28 mouse cellular contexts compared by ENCODE assay signal in genomic region chr3:28685510-28685909, GRCm38 (mm10). TPM values are rescaled to one million over a fixed set of nuclear protein-coding genes. Genes with fewer than 3 reads are reported as not detected.
A peak's percentile ranks its signal among the peaks of the same experiment; 100 is the strongest.
DNase-seq lines count a peak whose midpoint lies in the region; ATAC-seq and TF ChIP-seq lines count a peak whose summit lies in the region.
"Had no signal": no experiment of that assay in that cellular context is flagged by ENCODE, and none has a peak within 500 bp of the region (broad histone marks: within the 10 kb centered on the region; RNA-seq: fewer than 3 reads in every experiment).

No protein-coding gene starts in this region.

- H3K27me3 ChIP-seq in heart, embryonic 12.5 days (replicated peaks): no peaks in the 10 kb centered on the region
- no peaks in the 10 kb centered on the region for H3K27me3 ChIP-seq in stomach, postnatal 0 days (ENCODE audit: control insufficient read depth, insufficient read depth, low read length)
- H3K27me3 ChIP-seq: embryonic facial prominence, embryonic 13.5 days; forebrain, embryonic 15.5 days; hindbrain, embryonic 13.5 days had no signal

- H3K27ac ChIP-seq in heart, embryonic 12.5 days (ENCODE audit: poor library complexity, severe bottlenecking): no peak overlapping the region
- no peak overlapping the region for H3K27ac ChIP-seq in stomach, postnatal 0 days (replicated peaks)
- H3K27ac ChIP-seq: embryonic facial prominence, embryonic 10.5 days; embryonic facial prominence, embryonic 13.5 days; forebrain, embryonic 12.5 days; forebrain, embryonic 15.5 days; hindbrain, embryonic 10.5 days; hindbrain, embryonic 13.5 days had no signal

- no peak overlapping the region for H3K9ac ChIP-seq in heart, embryonic 12.5 days
- H3K9ac ChIP-seq in stomach, postnatal 0 days (ENCODE audit: low read length): no peak overlapping the region
- H3K9ac ChIP-seq: embryonic facial prominence, embryonic 13.5 days; forebrain, embryonic 12.5 days; forebrain, embryonic 15.5 days; hindbrain, embryonic 13.5 days had no signal

- H3K36me3 ChIP-seq in heart, embryonic 12.5 days: no peaks in the 10 kb centered on the region
- no peaks in the 10 kb centered on the region for H3K36me3 ChIP-seq in stomach, postnatal 0 days (ENCODE audit: control insufficient read depth, insufficient read depth, low read length)
- H3K36me3 ChIP-seq: embryonic facial prominence, embryonic 10.5 days; embryonic facial prominence, embryonic 13.5 days; forebrain, embryonic 12.5 days; forebrain, embryonic 15.5 days; hindbrain, embryonic 10.5 days; hindbrain, embryonic 13.5 days had no signal

- WGBS in heart, embryonic 12.5 days: 47% methylated on average over 2 of the region's 2 CpGs
- 61% methylated on average over 2 of the region's 2 CpGs for WGBS in stomach, postnatal 0 days

- no peak for TF ChIP-seq EP300 in stomach, postnatal 0 days (optimal IDR thresholded peaks at IDR 0.05)

- intact Hi-C loops in heart, postnatal 36 days (cut with DNase I): no loop called here

- DNase-seq in heart, postnatal 36 days: no peak
- peak; percentile 9 for DNase-seq in lung, postnatal 10 days
- no peak for DNase-seq in lung, postnatal 14 days
- peak; percentile 4 for DNase-seq in stomach, postnatal 0 days (ENCODE audit: low spot score)
- no peak for DNase-seq in spleen, postnatal 10 days (ENCODE audit: low spot score in 2 of 2)
- DNase-seq: adrenal gland, adult 2 months; adrenal gland, postnatal 14 days; cerebellum, adult 11-12 months; cerebellum, adult 8-10 months; cerebellum, postnatal 10 days; cerebellum, postnatal 36 days; embryo, embryonic 11 days; gastrocnemius, postnatal 14 days; heart, adult 18-20 months had no signal

- TF ChIP-seq CTCF in stomach, postnatal 0 days (IDR thresholded peaks at IDR 0.05; ENCODE audit: low read depth): no peak

- no peak overlapping the region for H3K4me2 ChIP-seq in heart, embryonic 12.5 days
- H3K4me2 ChIP-seq in stomach, postnatal 0 days (replicated peaks; ENCODE audit: low read depth): no peak overlapping the region
- H3K4me2 ChIP-seq: embryonic facial prominence, embryonic 13.5 days; forebrain, embryonic 12.5 days; forebrain, embryonic 15.5 days; hindbrain, embryonic 13.5 days had no signal

- ATAC-seq in heart, embryonic 12.5 days (ENCODE audit: insufficient number of reproducible peaks, low FRiP score): 0 out of 2 replicates have a peak, but pooled peaks have one; percentile 29
- ATAC-seq in stomach, postnatal 0 days (ENCODE audit: low FRiP score, low TSS enrichment): no peak
- no peak for ATAC-seq in cerebellum, adult (ENCODE audit: insufficient number of reproducible peaks, low FRiP score, low TSS enrichment)
- ATAC-seq: CD4-positive, CD25-positive, alpha-beta regulatory T cell, adult 4 months; forebrain, embryonic 15.5 days; hindbrain, embryonic 16.5 days had no signal

- 0 out of 2 replicates have a peak, but pooled peaks cover 6% of the 10 kb centered on the region for H3K4me1 ChIP-seq in heart, embryonic 12.5 days (replicated peaks)
- no peaks in the 10 kb centered on the region for H3K4me1 ChIP-seq in stomach, postnatal 0 days (replicated peaks; ENCODE audit: control insufficient read depth, insufficient read depth)
- H3K4me1 ChIP-seq: embryonic facial prominence, embryonic 13.5 days; forebrain, embryonic 12.5 days; forebrain, embryonic 15.5 days had no signal

- no peaks in the 10 kb centered on the region for H3K9me3 ChIP-seq in heart, embryonic 12.5 days (replicated peaks)
- no peaks in the 10 kb centered on the region for H3K9me3 ChIP-seq in stomach, postnatal 0 days (ENCODE audit: control insufficient read depth, low read length)
- H3K9me3 ChIP-seq: embryonic facial prominence, embryonic 10.5 days; embryonic facial prominence, embryonic 13.5 days; forebrain, embryonic 12.5 days; forebrain, embryonic 15.5 days; hindbrain, embryonic 10.5 days; hindbrain, embryonic 13.5 days had no signal

- no peak overlapping the region for H3K4me3 ChIP-seq in heart, embryonic 12.5 days
- H3K4me3 ChIP-seq in stomach, postnatal 0 days (ENCODE audit: low read depth, low read length): no peak overlapping the region
- H3K4me3 ChIP-seq: embryonic facial prominence, embryonic 10.5 days; embryonic facial prominence, embryonic 13.5 days; erythroblast, embryonic 14.5 days; forebrain, embryonic 12.5 days; forebrain, embryonic 15.5 days; hindbrain, embryonic 10.5 days; hindbrain, embryonic 13.5 days had no signal

RNA-seq across cellular contexts. Expression of gene Slc2a2, which starts 12.2 kb away (rescaled TPM):
- 0.17 and 0.26 TPM in 2 replicates for polyA plus RNA-seq in heart, embryonic 12.5 days (2016; fragmentation: Nextera tagmentation; extraction: Ambion mirVana)
- not detected for total RNA-seq in heart, postnatal 36 days (2021)
- polyA plus RNA-seq in stomach, postnatal 0 days (2015; fragmentation: Nextera tagmentation; extraction: Ambion mirVana): 0.25 and 0.31 TPM in 2 replicates
- total RNA-seq: gastrocnemius, postnatal 14 days; heart, adult 18-20 months; heart, postnatal 25 days had no signal
- polyA plus RNA-seq: C2C12; CD4-positive, CD25-positive, alpha-beta regulatory T cell, adult 4 months; forebrain, embryonic 12.5 days; heart, embryonic 14.5 days; hindbrain, embryonic 10.5 days had no signal

Comparison
In these comparisons a context has a peak if more than half of its experiments do, and no peak if none do; other contexts are left out.
1. DNase-seq: peak in lung, postnatal 10 days (single experiment) and stomach, postnatal 0 days (single experiment); none in heart, postnatal 36 days (0 of 2), lung, postnatal 14 days (single experiment) and spleen, postnatal 10 days (0 of 2).